Mouse (Mus musculus) WW6 (cell line): ENCODE data around the gene Gng2.

ENCODE experiments used
- DNase-seq: peaks from one replicate; pipeline ENCODE4 v3.0.0-alpha.2; 2013; ENCODE audit warnings: low read depth, low spot score

Gene Gng2

DNA sequence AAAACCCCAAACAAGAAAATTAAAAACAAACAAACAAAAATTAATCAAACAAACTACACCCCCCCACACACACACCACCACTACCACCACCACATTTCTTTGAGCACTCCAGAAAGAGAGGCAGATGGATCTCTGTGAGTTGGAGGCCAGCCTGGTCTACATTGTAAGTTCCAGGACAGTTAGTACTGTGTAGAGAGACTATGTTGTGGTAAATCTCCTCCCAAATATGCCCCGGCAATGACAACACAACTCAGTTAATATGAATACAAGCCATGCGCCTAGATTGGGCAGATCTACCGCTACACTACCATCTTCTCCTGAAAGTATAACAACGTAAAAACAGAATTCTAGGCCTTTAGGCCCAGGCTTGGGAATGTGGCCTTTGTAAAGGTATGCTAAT is 117.1 kb downstream of the Gng2 start:
- DNase-seq = no peak

DNA sequence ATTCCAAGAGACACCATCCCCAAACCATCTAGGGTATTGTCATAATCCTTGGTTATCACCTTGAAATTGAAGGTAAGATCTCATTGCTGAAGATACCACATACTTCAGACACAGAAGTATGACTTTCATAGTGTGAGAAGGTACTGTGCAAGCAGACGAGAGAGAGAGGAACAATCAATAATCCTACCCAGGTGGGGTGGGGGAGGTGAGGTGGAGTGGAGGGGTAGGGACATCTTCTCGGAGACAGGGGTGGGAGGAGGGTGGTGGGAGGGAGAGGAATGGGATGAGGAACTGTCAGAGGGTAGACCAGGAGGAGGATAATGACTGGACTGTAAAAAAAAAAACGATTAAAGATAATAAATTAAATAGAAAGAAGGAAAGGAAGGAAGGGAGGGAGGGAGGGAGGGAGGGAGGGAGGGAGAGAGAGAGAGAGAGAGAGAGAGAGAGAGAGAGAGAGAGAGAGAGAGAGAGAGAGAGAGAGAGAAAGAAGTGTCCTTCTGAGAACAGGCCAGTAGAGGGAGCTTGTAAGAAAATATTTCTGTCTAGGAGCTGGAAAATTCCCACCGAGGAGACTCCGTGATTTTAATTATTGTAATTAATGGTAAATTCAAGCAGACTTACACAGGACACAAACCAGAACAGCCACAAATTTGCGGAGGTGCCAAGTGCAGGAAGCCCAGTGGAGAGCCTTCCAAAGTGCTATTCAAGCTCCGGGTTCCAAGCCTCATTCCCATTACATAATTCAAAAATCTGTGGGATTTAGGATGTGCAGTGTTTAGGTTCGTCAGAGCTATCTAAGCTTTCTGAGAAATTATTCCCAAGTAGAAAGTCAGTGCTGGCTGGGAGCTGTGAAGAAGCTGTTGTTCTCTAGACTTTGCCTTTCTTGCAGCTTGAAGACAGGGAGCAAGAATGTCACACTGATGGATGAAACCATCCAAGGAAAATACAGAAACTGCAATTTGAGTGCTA is 118.3 kb downstream of the Gng2 start:
- DNase-seq = no peak

DNA sequence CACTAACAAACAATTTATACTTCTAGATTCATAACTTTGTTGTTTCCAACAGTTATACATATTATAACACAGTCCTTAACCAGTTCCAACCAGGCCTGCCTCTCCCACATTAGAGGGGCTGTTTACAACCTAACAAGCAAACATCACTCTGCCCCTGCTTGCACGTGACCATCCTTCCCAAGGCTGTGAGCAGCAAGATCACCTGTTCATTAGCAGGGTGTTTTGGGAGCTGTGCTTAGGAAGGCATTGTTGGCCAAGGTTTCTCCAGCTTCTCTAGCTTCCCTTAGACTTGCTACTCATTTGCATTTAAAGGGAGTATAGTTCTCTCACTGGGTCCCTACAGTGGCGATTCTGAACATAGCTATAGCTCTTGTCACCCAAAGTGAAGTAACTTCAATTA is 119.1 kb downstream of the Gng2 start:
- DNase-seq = no peak

DNA sequence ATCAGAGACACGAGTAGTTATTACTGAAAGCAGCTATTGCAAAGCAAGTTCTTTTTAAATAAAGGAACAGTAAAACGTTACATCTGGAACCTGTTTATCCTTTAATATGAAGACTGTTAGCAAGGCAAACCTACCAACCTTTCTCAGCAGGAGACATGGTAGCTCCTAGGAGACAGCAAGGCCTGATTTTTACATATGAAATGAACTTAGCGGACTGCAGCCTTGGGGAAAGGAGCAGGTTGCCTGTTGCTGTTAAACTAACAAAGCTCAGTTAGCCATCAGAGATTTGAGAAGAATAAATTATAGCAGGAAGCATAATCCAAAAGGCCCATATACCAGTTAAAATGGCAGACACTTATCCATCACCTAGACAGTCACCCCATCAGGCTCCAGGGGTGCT is 124.0 kb downstream of the Gng2 start:
- no peak for DNase-seq

DNA sequence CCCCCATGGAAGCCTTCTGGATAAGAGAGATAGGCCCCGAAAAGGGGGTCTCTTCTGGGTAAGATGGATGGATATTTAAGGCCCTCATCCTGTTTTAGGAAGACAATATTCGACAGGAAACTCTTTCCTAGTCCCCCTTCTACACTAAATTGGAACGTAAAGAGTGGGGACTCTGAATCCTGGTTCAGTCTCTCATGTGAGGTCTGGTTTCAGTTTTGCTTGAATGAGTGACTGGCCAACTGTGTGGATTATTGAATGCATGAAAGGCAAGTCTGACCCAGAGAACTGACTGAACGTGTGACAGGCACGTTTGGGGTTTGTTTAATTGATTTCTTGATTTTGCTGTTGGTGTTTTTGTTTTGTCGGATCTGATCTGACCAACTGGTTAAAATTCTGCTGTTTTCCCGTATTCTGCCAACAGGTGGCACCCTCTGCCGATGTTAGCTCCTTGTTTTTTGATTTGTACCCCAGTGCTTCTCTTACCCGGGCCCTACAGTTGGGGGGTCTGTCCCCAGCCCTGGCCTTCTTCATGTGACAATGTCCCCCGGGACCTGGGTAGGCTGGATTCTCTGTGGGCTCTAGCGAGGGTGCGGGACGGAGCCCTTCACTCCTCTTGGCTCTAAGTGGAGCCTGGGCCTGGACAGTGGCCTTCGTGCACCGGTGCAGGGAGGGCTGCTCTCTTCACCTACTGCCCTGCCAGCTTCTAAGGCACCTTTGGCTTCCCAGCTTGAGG is 137.7 kb downstream of the Gng2 start:
- DNase-seq = no peak

DNA sequence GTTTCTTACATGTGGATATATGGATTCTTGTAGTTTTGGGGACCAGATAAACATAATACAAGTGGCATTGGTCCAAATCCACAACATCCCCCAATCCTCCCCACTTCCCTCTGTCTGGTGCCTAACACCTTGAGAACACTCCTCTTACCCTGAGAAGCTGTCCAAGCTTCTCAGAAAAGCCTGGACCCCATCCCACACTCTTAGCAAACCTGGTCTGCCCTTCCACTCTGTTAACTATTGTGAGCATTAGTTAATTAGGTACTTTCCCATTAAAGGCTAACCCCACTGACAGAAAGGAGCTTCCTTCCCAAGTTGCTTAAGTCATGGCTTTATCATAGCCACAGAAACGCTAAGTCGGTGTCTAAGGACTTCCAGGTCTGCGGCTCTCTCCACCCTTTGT is 141.1 kb downstream of the Gng2 start:
- no peak for DNase-seq

DNA sequence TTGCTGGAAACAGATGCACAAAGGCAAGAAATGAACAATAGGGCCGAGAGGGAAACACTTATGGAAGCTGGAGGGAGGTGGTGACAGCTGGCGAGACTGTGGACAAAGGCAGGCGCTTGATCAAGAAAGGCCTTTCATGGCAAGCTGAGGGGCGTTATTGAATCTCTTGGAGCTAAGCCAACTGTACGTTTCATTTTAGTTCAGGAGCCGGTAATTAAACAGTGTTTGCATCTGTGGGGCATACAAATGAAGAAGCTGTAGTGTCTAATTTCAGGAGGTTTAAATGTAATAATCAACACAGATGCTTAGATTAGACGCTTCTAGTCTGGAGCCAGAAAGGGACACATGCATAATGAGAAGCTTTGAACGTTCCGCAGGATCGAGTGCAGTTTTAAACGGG is 151.9 kb downstream of the Gng2 start:
- DNase-seq = no peak

DNA sequence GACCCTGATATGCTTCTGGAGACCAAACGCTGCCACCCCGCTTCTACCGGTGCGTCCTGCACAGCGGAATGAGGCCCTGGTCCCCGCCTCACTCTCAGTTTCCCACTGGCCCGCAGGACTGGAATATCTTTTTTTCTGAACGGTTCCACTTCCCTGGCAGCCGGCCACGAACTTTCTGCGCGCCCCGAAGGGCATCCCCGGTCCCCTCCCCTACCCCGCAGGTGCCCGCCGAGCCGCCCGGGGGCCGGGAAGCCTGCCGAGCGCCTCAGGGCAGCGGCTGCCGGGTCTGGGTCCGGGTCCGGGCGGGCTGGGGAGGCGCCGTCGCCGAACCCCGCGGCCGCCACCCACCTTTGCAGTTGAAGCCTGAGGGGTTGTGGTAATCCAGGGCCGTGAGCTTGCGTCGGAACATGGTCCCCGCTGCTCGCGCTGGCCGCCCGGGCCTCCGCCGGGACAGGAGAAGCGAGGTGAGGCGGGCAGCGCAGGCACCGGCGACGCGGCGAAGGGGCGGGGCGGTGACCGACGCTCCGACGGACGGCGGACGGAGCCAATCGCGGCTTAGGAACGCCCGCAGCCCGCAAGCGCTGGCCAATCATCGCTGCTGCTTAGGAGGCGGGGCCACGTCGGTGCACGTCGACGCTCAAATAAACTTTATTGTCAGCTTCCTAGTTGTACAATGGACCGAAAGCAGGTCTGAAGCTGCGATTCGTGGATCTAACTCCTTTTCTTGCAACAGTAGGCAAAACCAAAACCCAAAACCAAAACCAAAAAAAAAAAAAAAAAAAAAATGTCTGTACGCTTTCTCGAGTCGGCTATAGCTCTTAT is 153.9 kb downstream of the Gng2 start, which contains the start of gene Rtraf:
TSS of gene Rtraf (minus strand) at position 504 of the 822 bp plus-strand sequence.
- peak; percentile 79 for DNase-seq
